Mouse (Mus musculus) T-helper 1 cell (primary cell): ENCODE results near the gene Prl3d2.
"Not testable (repeated sequence)": the region's sequence is repeated elsewhere in the genome, so short reads cannot be mapped to it uniquely, and the experiment has no call there.

Experiments
- in situ Hi-C: fragments of 300-600 bp; cut with MboI, MseI; formaldehyde crosslinking; loops from one replicate; pipeline ENCODE4 v1.15.1; 2025; ENCODE audit warnings: high pct_unique_total_duplicates

The Prl3d2 gene

GRCm38 (mm10) chr13:27121398-27121797 lies at the start of gene Prl3d2:
TSS of gene Prl3d2 (plus strand) at chr13:27121698.
- in situ Hi-C loops, result not testable (repeated sequence)

- in situ Hi-C loops, result not testable (repeated sequence)
Observed at GRCm38 (mm10) chr13:27093890-27094289, 27.6 kb upstream of the Prl3d2 start, which contains the start of gene Prl3d1. TSS of gene Prl3d1 (plus strand) at chr13:27094190.

DNA sequence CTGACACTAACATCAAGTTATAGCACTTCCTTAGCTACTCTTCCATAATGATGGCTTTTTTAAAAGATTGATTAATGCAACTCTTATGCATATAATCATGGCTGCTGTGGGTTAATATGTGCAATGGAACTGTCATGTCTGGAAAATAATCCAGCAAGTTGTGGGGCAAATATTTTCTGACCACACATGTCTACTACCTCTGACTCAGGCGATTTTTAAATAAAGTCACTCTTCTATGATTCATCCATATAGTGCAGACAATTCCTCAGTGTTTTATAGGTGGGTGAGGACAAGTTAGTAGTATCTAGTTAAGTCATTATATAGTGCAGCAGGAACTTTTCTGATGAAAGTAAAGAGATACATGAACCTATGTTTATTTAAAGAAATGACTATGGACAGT lies 26.8 kb downstream of the Prl3d2 start:
- in situ Hi-C loops, result no loop called here

DNA sequence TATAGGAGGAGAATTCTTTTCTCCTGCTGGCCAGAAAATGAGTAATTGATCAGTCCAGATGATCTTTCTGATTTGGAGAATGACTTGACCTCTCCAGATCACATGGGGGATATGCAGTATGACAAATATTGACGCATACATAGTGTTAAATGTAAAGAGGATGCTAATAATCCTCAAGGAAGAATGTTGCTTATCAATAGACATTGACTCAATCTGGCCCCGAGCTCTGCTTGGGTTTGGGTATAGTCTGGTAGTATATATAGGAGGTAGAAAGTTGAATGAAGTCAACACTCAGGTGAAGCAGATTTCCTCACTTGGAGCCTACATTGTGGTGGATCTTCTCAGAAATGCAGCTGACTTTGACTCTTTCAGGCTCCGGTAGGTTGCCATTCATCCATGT lies 35.0 kb downstream of the Prl3d2 start, which contains the start of gene Prl3d3:
TSS of gene Prl3d3 (plus strand) at position 301 of the 400 bp plus-strand sequence.
- in situ Hi-C loops, result not testable (repeated sequence)
